Mouse (Mus musculus) hindbrain, embryonic 16.5 days (tissue): ENCODE measurements around the gene Nmrk2. TPM values are rescaled to one million over a fixed set of nuclear protein-coding genes. Genes with fewer than 3 reads are reported as not detected.
A peak's percentile ranks its signal among the peaks of the same experiment; 100 is the strongest.

Experiments used
- ATAC-seq: fragments of 200-750 bp; cut with Nextera tagmentation; 2 replicates; pipeline ENCODE4 v1.8.0; 2017; ENCODE audit warnings: moderate TSS enrichment, moderate library complexity
- H3K27ac ChIP-seq: fragments of 300-500 bp; sonication (generic); 2 replicates; pipeline ENCODE4 v1.5.1; 2014; ENCODE audit warnings: low read depth, mild to moderate bottlenecking, control low read depth, low read length, moderate library complexity
- H3K27me3 ChIP-seq: fragments of 300-500 bp; sonication (generic); replicated peaks from 2 replicates; pipeline ENCODE4 v1.6.1; 2014; ENCODE audit warnings: low read length; ENCODE audit not compliant: control insufficient read depth, insufficient read depth
- H3K36me3 ChIP-seq: fragments of 300-500 bp; sonication (generic); 2 replicates; pipeline ENCODE4 v1.6.1; 2014; ENCODE audit warnings: mild to moderate bottlenecking, low read length, moderate library complexity, mixed read lengths; ENCODE audit not compliant: control insufficient read depth, insufficient read depth
- H3K4me1 ChIP-seq: fragments of 300-500 bp; sonication (generic); 2 replicates; pipeline ENCODE4 v1.6.1; 2014; ENCODE audit warnings: low read depth, low read length; ENCODE audit not compliant: control insufficient read depth, insufficient read depth
- H3K4me2 ChIP-seq: fragments of 300-500 bp; sonication (generic); 2 replicates; pipeline ENCODE4 v1.6.1; 2014; ENCODE audit warnings: mild to moderate bottlenecking, low read length, control low read depth, moderate library complexity
- H3K4me3 ChIP-seq: fragments of 300-500 bp; sonication (generic); 2 replicates; pipeline ENCODE4 v1.5.1; 2014; ENCODE audit warnings: mild to moderate bottlenecking, low read length, control low read depth, moderate library complexity
- H3K9ac ChIP-seq: fragments of 300-500 bp; sonication (generic); 2 replicates; pipeline ENCODE4 v1.6.1; 2014; ENCODE audit warnings: low read depth, mild to moderate bottlenecking, control low read depth, low read length, moderate library complexity
- H3K9me3 ChIP-seq: fragments of 300-500 bp; sonication (generic); 2 replicates; pipeline ENCODE4 v1.6.1; 2014; ENCODE audit warnings: mild to moderate bottlenecking, low read length, moderate library complexity; ENCODE audit not compliant: control insufficient read depth
- WGBS: fragments of 180-500 bp; shearing (Covaris S2); extraction: QIAGEN DNeasy Blood & Tissue Kit; methylation state at CpG from one replicate; pipeline ENCODE4 v1.1.7; 2014; 5-methylcytosine and 5-hydroxymethylcytosine counted together
- polyA plus RNA-seq: library from polyadenylated mRNA; unstranded; fragments of >200 nt; fragmentation: Nextera tagmentation; extraction: Ambion mirVana; gene quantifications from 2 replicates; pipeline ENCODE4 v1.2.1, GENCODE M21; 2015

Gene Nmrk2
- 0.09 and 0.24 TPM in 2 replicates for polyA plus RNA-seq

DNA sequence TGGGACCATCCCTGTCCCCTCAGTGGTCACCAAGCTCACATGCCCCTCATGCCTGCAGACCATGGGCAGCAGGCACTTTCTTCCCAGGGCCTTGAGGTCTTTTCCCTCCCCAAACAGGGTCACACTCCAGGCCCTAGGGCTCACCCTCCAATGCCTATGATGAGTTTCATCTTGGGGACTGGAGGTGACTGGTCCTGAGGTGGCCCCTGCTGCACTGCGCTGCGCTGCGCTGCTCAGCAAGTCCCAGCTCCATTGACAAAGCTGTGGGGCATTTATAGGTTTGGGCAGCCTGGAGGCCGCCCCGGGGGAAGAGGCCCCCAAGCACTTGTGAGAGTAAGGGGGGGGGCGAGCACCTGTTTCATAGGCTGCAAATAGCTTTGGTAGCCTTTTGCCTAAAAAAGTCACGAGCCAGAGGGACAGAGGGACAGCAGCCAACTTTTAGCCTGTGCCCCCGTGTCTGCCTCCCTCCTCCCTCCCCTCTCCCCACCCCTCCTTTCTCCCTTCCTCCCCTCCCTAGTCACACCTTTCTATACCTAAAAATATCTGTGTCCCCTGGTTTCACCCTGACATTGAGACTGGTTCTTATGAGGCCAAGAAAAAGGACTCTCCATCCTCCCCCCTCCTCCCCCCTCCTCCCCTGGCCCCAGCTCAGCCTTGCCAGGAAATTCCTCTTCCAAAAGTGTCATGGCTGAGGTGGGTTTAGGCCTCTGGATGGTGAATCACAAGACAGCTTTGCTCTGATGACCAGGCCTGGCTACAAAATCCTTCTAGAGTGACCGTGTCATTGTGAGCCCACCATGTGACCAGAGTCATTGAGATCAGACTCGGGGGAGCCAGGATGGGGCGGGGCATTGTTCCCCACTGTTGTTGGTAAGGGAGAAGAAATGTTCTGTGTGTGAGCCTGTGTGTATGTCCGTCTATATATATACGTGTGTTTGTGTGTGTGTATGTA, at the start of gene Nmrk2:
Nmrk2 (minus strand) TSS at position 245 of the 952 bp plus-strand sequence.
- 0 out of 2 replicates have a peak within 1 kb of the TSS, but pooled peaks have one; percentile 28 for H3K9ac ChIP-seq
- peaks cover 3% of the 10 kb centered on the region; the same call in 1 of the 2 replicates for H3K36me3 ChIP-seq
- WGBS: 58% methylated on average over 13 of the region's 13 CpGs
- no peaks in the 10 kb centered on the region for H3K4me1 ChIP-seq
- no peaks in the 10 kb centered on the region for H3K9me3 ChIP-seq
- no peak within 1 kb of the TSS for H3K27ac ChIP-seq
- no peak within 1 kb of the TSS for H3K4me2 ChIP-seq
- H3K4me3 ChIP-seq: no peak within 1 kb of the TSS
- ATAC-seq: no peak
- peaks cover 2% of the 10 kb centered on the region; the same call in 1 of the 2 replicates for H3K27me3 ChIP-seq

DNA sequence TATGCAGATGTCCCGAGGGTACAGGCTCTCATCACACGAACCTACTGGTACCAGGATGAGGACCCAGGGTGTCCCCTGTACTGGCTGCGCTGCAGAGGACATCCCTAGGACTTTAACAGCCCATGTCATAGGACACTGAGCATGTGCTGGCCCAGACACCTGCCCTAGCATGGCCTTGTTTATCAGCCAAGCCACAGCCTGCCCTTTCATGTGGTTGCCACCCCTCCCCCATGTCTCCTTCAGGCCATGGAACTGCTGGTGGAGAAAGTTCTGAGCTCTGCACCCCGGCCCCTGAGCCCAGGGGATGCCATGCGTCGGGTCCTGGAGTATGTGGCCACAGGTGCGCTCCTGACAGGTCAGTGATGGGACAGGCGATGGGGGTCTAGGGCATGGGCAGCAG, 47.6 kb upstream of the Nmrk2 start:
- Histone ChIP-seq H3K9ac (no peak overlapping the region), H3K27me3 (peaks cover 5% of the 10 kb centered on the region), H3K36me3 (peaks cover 4% of the 10 kb centered on the region; the same call in 1 of the 2 replicates), H3K4me3 (no peak overlapping the region), H3K4me1 (peaks cover 9% of the 10 kb centered on the region), H3K4me2 (no peak overlapping the region), H3K9me3 (no peaks in the 10 kb centered on the region), H3K27ac (no peak overlapping the region)
- WGBS: 82% methylated on average over 8 of the region's 8 CpGs
- ATAC-seq: no peak

DNA sequence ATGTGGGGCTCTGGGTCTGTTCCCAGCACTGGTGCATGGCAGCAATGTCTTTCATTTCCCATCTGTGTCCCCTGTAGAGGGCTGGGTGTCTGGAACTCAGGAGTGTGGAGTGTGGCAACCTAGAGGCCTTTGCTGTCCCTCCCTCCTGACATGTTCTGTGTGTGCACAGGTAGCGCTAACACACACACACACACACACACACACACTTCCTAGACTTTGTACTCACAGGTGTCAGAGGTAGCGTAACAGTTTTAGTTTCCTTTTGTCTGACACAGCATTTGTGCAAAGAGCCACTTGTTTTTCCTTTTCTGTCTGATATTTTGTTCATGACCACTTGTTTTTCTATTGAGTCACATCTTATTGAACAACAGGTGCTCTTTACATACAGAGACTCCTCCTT, 46.0 kb upstream of the Nmrk2 start:
- H3K9ac ChIP-seq: no peak overlapping the region
- H3K27ac ChIP-seq: no peak overlapping the region
- peaks cover 5% of the 10 kb centered on the region; the same call in 1 of the 2 replicates for H3K27me3 ChIP-seq
- no peak overlapping the region for H3K4me3 ChIP-seq
- H3K4me1 ChIP-seq: peaks cover 6% of the 10 kb centered on the region
- no peak for ATAC-seq
- 100% methylated on average over 2 of the region's 2 CpGs for WGBS
- no peak overlapping the region for H3K4me2 ChIP-seq
- H3K36me3 ChIP-seq: peaks cover 4% of the 10 kb centered on the region; the same call in 1 of the 2 replicates
- no peaks in the 10 kb centered on the region for H3K9me3 ChIP-seq

DNA sequence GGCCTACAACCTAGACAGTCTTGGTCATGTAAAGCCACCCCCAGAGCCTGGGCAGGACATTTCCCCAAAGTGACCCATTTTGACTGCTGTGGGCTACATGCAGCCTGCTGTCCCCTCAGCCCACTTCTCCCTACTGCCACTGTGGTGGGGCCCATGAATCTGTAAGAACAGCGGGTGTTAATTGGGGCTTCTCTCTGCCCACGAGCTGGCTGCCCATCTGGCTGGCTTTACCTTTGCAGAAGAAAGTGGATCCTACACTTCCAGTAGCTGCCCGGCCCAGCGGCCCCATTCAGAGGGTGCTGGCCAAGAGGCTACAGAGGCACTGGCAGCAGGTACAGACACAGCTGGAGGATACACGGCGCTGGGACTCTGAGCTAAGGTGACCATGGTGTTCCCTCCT, 43.3 kb upstream of the Nmrk2 start:
- WGBS: 96% methylated on average over 6 of the region's 6 CpGs
- no peak overlapping the region for H3K27ac ChIP-seq
- no peak overlapping the region for H3K4me3 ChIP-seq
- no peak for ATAC-seq
- H3K9me3 ChIP-seq: no peaks in the 10 kb centered on the region
- H3K27me3 ChIP-seq: 0 out of 2 replicates have a peak, but pooled peaks cover 1% of the 10 kb centered on the region
- no peak overlapping the region for H3K9ac ChIP-seq
- no peaks in the 10 kb centered on the region for H3K4me1 ChIP-seq
- no peak overlapping the region for H3K4me2 ChIP-seq
- H3K36me3 ChIP-seq: peaks cover 4% of the 10 kb centered on the region; the same call in 1 of the 2 replicates

DNA sequence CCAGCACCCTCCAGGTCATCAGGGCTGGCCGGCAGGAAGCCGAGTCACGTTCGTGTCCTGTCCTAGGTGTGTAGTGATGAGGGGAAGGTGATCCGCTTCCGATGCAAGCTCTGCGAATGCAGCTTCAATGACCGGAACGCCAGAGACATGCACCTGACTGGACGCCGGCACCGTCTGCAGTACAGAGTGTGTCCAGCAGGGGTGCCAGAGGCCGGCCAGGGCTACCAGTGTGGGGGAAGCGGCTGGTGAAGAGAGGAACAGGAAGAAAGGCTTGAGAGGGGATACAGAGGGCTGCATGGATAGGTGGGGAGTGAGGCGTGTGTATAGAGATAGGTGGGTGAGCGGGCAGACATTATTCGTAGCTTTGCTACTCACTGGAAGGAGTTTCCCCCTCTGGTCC, 42.7 kb upstream of the Nmrk2 start:
- Histone ChIP-seq H3K27ac (no peak overlapping the region), H3K9ac (peak overlapping the region; percentile 22; the same call in 1 of the 2 replicates), H3K9me3 (no peaks in the 10 kb centered on the region), H3K4me1 (no peaks in the 10 kb centered on the region), H3K4me2 (no peak overlapping the region), H3K4me3 (no peak overlapping the region), H3K27me3 (peaks cover 6% of the 10 kb centered on the region; the same call in 1 of the 2 replicates), H3K36me3 (peaks cover 2% of the 10 kb centered on the region; the same call in 1 of the 2 replicates)
- ATAC-seq: peak; percentile 76
- WGBS: 8% methylated on average over 17 of the region's 17 CpGs

DNA sequence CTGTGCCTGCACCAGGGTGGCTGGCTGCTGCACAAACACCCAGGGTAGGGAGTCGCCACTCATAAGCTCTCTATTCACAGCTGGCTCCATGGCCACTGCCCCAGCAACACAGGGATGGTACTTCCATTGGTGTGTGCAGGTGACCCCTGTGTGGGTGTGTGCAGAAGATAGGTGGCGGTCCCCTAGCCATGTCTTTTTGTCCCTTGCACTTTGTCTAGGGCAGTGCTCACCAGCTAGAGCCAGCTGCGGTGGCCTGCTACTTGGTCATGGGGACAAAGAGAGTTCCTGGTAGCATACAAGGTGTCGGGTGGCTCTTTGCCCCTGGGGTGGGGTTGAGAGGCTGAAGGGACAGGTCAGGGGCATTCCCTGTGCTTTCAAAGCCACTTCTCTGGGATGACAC, 42.3 kb upstream of the Nmrk2 start:
- H3K27ac ChIP-seq: no peak overlapping the region
- no peak overlapping the region for H3K4me3 ChIP-seq
- peaks cover 10% of the 10 kb centered on the region; the same call in 1 of the 2 replicates for H3K27me3 ChIP-seq
- ATAC-seq: peak; percentile 10
- no peak overlapping the region for H3K4me2 ChIP-seq
- no peaks in the 10 kb centered on the region for H3K4me1 ChIP-seq
- H3K9me3 ChIP-seq: no peaks in the 10 kb centered on the region
- no peak overlapping the region; the same call in 1 of the 2 replicates for H3K9ac ChIP-seq
- H3K36me3 ChIP-seq: peaks cover 2% of the 10 kb centered on the region; the same call in 1 of the 2 replicates
- 76% methylated on average over 4 of the region's 4 CpGs for WGBS

DNA sequence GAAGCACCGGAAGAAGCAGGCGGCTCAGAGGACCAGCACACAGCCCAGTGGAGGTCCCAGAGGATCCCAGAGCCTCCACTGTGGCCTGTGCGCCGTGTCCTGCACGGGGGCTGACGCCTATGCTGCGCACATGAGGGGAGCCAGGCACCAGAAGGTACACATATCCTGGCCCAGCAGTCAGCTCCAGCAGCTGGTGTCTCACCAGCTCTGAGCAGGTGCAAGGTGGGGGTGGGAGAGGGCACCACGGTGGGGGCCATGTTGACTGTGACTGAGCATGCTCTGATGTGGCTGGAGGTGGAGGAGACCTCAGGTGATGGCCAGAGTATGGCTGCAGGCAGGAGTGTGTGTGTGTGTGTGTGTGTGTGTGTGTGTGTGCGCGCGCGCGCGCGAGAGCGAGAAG, 40.2 kb upstream of the Nmrk2 start:
- 90% methylated on average over 16 of the region's 16 CpGs for WGBS
- Histone ChIP-seq H3K9me3 (no peaks in the 10 kb centered on the region), H3K27me3 (peaks cover 13% of the 10 kb centered on the region; the same call in 1 of the 2 replicates), H3K4me1 (no peaks in the 10 kb centered on the region), H3K4me3 (no peak overlapping the region), H3K9ac (no peak overlapping the region), H3K27ac (no peak overlapping the region), H3K4me2 (no peak overlapping the region), H3K36me3 (no peaks in the 10 kb centered on the region; the same call in 1 of the 2 replicates)
- no peak for ATAC-seq

DNA sequence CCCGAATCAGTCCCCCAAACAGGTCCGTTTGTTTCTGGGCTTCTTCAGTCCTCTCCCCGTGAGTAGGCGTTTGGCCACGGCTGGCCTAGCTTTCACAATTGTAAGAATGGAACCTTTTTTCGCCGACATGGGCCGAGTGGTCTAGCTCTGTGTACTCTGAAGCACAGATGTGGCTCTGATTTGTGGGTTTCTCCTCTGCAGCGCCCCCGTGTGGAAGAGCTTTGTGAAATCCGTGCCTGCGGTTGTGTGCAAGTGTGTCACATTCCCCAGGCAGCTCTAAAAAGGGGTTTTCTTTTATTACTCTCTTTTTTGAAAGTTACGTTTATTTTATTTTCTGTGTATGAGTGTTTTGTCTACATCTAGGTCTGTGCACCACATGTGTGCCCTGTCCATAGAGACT, 39.0 kb upstream of the Nmrk2 start:
- H3K4me1 ChIP-seq: no peaks in the 10 kb centered on the region
- no peak overlapping the region for H3K9ac ChIP-seq
- ATAC-seq: no peak
- no peak overlapping the region for H3K27ac ChIP-seq
- H3K4me3 ChIP-seq: no peak overlapping the region
- H3K36me3 ChIP-seq: no peaks in the 10 kb centered on the region
- H3K9me3 ChIP-seq: no peaks in the 10 kb centered on the region
- no peak overlapping the region for H3K4me2 ChIP-seq
- H3K27me3 ChIP-seq: peaks cover 13% of the 10 kb centered on the region; the same call in 1 of the 2 replicates
- 27% methylated on average over 13 of the region's 13 CpGs for WGBS

DNA sequence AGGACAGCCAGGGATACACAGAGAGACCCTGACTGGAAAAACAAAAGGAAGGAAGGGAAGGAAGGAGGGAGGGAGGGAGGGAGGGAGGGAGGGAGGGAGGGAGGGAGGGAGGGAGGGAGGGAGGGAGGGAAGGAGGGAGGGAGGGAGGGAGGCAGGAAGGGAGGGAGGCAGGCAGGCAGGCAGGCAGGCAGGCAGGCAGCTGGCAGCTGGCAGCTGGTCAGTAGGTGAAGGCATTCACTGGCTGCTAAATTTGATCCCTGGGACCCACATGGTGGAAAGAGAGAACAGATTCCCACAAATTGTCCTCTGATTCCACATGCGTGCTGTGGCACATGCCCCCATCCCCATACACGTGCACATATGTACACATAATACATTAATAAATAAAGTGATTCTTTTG, 36.8 kb upstream of the Nmrk2 start:
- WGBS: 55% methylated on average over 2 of the region's 2 CpGs
- H3K27me3 ChIP-seq: peaks cover 13% of the 10 kb centered on the region; the same call in 1 of the 2 replicates
- H3K36me3 ChIP-seq: 0 out of 2 replicates have a peak, but pooled peaks cover 3% of the 10 kb centered on the region
- no peak overlapping the region for H3K4me2 ChIP-seq
- no peak overlapping the region for H3K27ac ChIP-seq
- no peak for ATAC-seq
- no peak overlapping the region for H3K4me3 ChIP-seq
- H3K4me1 ChIP-seq: peaks cover 4% of the 10 kb centered on the region
- H3K9ac ChIP-seq: no peak overlapping the region
- H3K9me3 ChIP-seq: no peaks in the 10 kb centered on the region
